ENCODE assay signal across 8 mouse cellular contexts in the genomic region with DNA sequence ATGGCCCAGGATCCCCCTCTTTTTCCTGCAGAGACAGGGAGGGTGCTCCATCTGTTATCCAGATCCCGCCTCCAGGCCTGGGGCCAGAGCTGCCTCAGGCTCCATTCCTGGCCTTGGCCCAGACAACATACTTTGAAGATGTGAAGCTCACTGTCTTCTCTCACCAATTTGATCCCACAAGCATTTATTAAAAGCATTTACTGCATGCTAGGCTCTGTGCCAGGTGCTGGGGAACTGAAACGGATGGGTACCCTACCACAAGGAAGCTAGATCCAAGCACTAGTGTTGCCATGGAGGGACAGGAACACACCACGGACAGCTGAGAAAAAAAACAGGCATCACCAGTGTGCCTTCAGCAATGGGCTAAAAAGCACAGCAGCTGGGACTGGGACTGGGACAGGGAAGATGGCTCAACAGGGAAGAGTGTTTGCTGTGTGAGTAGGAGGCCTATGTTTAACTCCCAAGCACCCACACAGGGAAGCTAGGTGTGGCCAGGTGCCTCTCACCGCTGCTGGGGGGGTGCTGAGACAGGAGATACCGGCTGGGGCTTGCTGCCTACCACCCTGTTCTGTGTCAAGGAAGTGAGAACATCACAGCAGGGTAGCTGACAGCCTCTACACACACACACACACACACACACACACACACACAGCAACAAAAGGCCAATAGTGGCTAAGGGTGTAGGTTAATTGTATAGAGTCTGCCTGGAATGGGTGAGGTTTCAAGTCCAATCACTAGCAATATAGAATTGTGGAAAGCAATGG. TPM values are rescaled to one million over a fixed set of nuclear protein-coding genes. Genes with fewer than 3 reads are reported as not detected.
DNase-seq lines count a peak whose midpoint lies in the region; ATAC-seq and TF ChIP-seq lines count a peak whose summit lies in the region.

No protein-coding gene starts in this region.

- no peak overlapping the region for H3K9ac ChIP-seq in liver, embryonic 13.5 days
- no peak overlapping the region for H3K9ac ChIP-seq in liver, embryonic 11.5 days (ENCODE audit: low read depth, low read length)
- no peak overlapping the region for H3K9ac ChIP-seq in forebrain, embryonic 15.5 days (replicated peaks)
- no peak overlapping the region for H3K9ac ChIP-seq in hindbrain, embryonic 14.5 days
- no peak overlapping the region for H3K9ac ChIP-seq in liver, postnatal 0 days (replicated peaks)

- H3K4me2 ChIP-seq in liver, embryonic 13.5 days = no peak overlapping the region
- no peak overlapping the region for H3K4me2 ChIP-seq in liver, embryonic 11.5 days
- H3K4me2 ChIP-seq in forebrain, embryonic 15.5 days (replicated peaks) = no peak overlapping the region
- no peak overlapping the region; the same call in 1 of the 2 replicates for H3K4me2 ChIP-seq in hindbrain, embryonic 14.5 days (replicated peaks)
- H3K4me2 ChIP-seq in liver, postnatal 0 days (ENCODE audit: low read depth, low read length) = no peak overlapping the region

- no peaks in the 10 kb centered on the region for H3K9me3 ChIP-seq in liver, embryonic 13.5 days (replicated peaks)
- H3K9me3 ChIP-seq in liver, embryonic 11.5 days (ENCODE audit: control insufficient read depth, low read length) = no peaks in the 10 kb centered on the region
- no peaks in the 10 kb centered on the region for H3K9me3 ChIP-seq in forebrain, embryonic 15.5 days
- H3K9me3 ChIP-seq in hindbrain, embryonic 14.5 days (ENCODE audit: control insufficient read depth, low read length) = no peaks in the 10 kb centered on the region
- H3K9me3 ChIP-seq in liver, postnatal 0 days (ENCODE audit: low read length) = no peaks in the 10 kb centered on the region

- TF ChIP-seq EP300 in liver, postnatal 0 days (IDR thresholded peaks at IDR 0.05; ENCODE audit: low read depth) = no peak

- H3K4me3 ChIP-seq in liver, embryonic 13.5 days (replicated peaks) = no peak overlapping the region
- no peak overlapping the region for H3K4me3 ChIP-seq in liver, embryonic 11.5 days (ENCODE audit: low read depth, low read length)
- H3K4me3 ChIP-seq in brown adipose tissue, adult 24 weeks (ENCODE audit: insufficient read depth, low read depth, low read length) = no peak overlapping the region
- no peak overlapping the region for H3K4me3 ChIP-seq in forebrain, embryonic 15.5 days
- H3K4me3 ChIP-seq in hindbrain, embryonic 14.5 days (replicated peaks; ENCODE audit: low read length) = no peak overlapping the region
- no peak overlapping the region for H3K4me3 ChIP-seq in liver, postnatal 0 days (ENCODE audit: low read depth, low read length)

- intact Hi-C loops in left cerebral cortex, postnatal 14 days (cut with DNase I) = no loop called here

- peaks cover 38% of the 10 kb centered on the region for H3K4me1 ChIP-seq in liver, embryonic 13.5 days (replicated peaks)
- H3K4me1 ChIP-seq in liver, embryonic 11.5 days (replicated peaks; ENCODE audit: control insufficient read depth, insufficient read depth, low read length) = peaks cover 5% of the 10 kb centered on the region; the same call in 1 of the 2 replicates
- peaks cover 37% of the 10 kb centered on the region for H3K4me1 ChIP-seq in brown adipose tissue, adult 24 weeks (ENCODE audit: control insufficient read depth, insufficient read depth, insufficient read length, low read length)
- H3K4me1 ChIP-seq in forebrain, embryonic 15.5 days = peaks cover 79% of the 10 kb centered on the region
- peaks cover 38% of the 10 kb centered on the region for H3K4me1 ChIP-seq in hindbrain, embryonic 14.5 days (replicated peaks; ENCODE audit: control insufficient read depth, insufficient read depth, low read length)
- H3K4me1 ChIP-seq in liver, postnatal 0 days (ENCODE audit: insufficient read depth) = peaks cover 4% of the 10 kb centered on the region; the same call in 1 of the 2 replicates

- peak; percentile 26; the same call in 1 of the 2 replicates for ATAC-seq in liver, embryonic 13.5 days (ENCODE audit: low read depth)
- no peak for ATAC-seq in liver, embryonic 11.5 days (replicated peaks; ENCODE audit: low FRiP score)
- peak; percentile 62 for ATAC-seq in forebrain, embryonic 15.5 days (replicated peaks)
- peak; percentile 68; the same call in 1 of the 2 replicates for ATAC-seq in hindbrain, embryonic 14.5 days (ENCODE audit: low FRiP score)
- no peak for ATAC-seq in liver, postnatal 0 days

- peaks cover 47% of the 10 kb centered on the region for H3K36me3 ChIP-seq in liver, embryonic 13.5 days
- peaks cover 6% of the 10 kb centered on the region; the same call in 1 of the 2 replicates for H3K36me3 ChIP-seq in liver, embryonic 11.5 days (ENCODE audit: control insufficient read depth, insufficient read depth, low read length)
- H3K36me3 ChIP-seq in forebrain, embryonic 15.5 days = peaks cover 5% of the 10 kb centered on the region; the same call in 1 of the 2 replicates
- peaks cover 14% of the 10 kb centered on the region; the same call in 1 of the 2 replicates for H3K36me3 ChIP-seq in hindbrain, embryonic 14.5 days (replicated peaks; ENCODE audit: control insufficient read depth, insufficient read depth)
- H3K36me3 ChIP-seq in liver, postnatal 0 days (replicated peaks; ENCODE audit: insufficient read depth, low read length) = peaks cover 11% of the 10 kb centered on the region

- H3K27ac ChIP-seq in liver, embryonic 13.5 days = no peak overlapping the region; the same call in 1 of the 2 replicates
- no peak overlapping the region for H3K27ac ChIP-seq in liver, embryonic 11.5 days (ENCODE audit: low read depth, low read length)
- peak overlapping the region; percentile 15 for H3K27ac ChIP-seq in brown adipose tissue, adult 24 weeks (replicated peaks; ENCODE audit: low read depth, low read length)
- H3K27ac ChIP-seq in forebrain, embryonic 15.5 days (replicated peaks) = peak overlapping the region; percentile 74
- peak overlapping the region; percentile 72 for H3K27ac ChIP-seq in hindbrain, embryonic 14.5 days
- H3K27ac ChIP-seq in liver, postnatal 0 days (ENCODE audit: low read depth) = no peak overlapping the region

- TF ChIP-seq CTCF in liver, postnatal 0 days (IDR thresholded peaks at IDR 0.05; ENCODE audit: low read depth) = no peak

- DNase-seq in liver, embryonic 13.5 days = no peak
- DNase-seq in liver, embryonic 11.5 days (ENCODE audit: low spot score) = no peak
- peak; percentile 62 for DNase-seq in hindbrain, embryonic 14.5 days (ENCODE audit: low spot score)
- DNase-seq in left cerebral cortex, postnatal 14 days (ENCODE audit: low spot score in 2 of 2) = peak; percentile 57 to 64
- peak; percentile 56 for DNase-seq in right cerebral cortex, adult 18-20 months
- no peak for DNase-seq in liver, postnatal 0 days

- WGBS in liver, embryonic 13.5 days (ENCODE audit: insufficient replicate concordance) = 67% methylated on average over 5 of the region's 5 CpGs
- WGBS in liver, embryonic 11.5 days = 65% methylated on average over 5 of the region's 5 CpGs
- 20% methylated on average over 5 of the region's 5 CpGs for WGBS in forebrain, embryonic 15.5 days
- 38% methylated on average over 5 of the region's 5 CpGs for WGBS in hindbrain, embryonic 14.5 days
- 64% methylated on average over 5 of the region's 5 CpGs for WGBS in liver, postnatal 0 days (ENCODE audit: insufficient replicate concordance)

- no peaks in the 10 kb centered on the region for H3K27me3 ChIP-seq in liver, embryonic 13.5 days
- no peaks in the 10 kb centered on the region for H3K27me3 ChIP-seq in liver, embryonic 11.5 days (replicated peaks; ENCODE audit: control insufficient read depth, insufficient read depth, low read length)
- H3K27me3 ChIP-seq in forebrain, embryonic 15.5 days = no peaks in the 10 kb centered on the region
- no peaks in the 10 kb centered on the region for H3K27me3 ChIP-seq in hindbrain, embryonic 14.5 days (ENCODE audit: control insufficient read depth, insufficient read depth, low read length)
- H3K27me3 ChIP-seq in liver, postnatal 0 days (ENCODE audit: insufficient read depth, low read length) = no peaks in the 10 kb centered on the region

RNA-seq across cellular contexts. Expression of a gene that starts 30.7 kb away (rescaled TPM):
- polyA plus RNA-seq in liver, embryonic 13.5 days (2015; fragmentation: Nextera tagmentation; extraction: Ambion mirVana) = 10.4 and 13.3 TPM in 2 replicates
- 22.0 and 22.8 TPM in 2 replicates for polyA plus RNA-seq in liver, embryonic 11.5 days (2014; fragmentation: Nextera tagmentation; extraction: Ambion mirVana)
- polyA plus RNA-seq in brown adipose tissue, adult 24 weeks (2012; ENCODE audit: insufficient read depth, insufficient read length, missing spikeins) = 5.0 and 7.0 TPM in 2 replicates
- 71.3 and 73.7 TPM in 2 replicates for polyA plus RNA-seq in forebrain, embryonic 15.5 days (2015; fragmentation: Nextera tagmentation; extraction: Ambion mirVana)
- 43.6 and 52.2 TPM in 2 replicates for polyA plus RNA-seq in hindbrain, embryonic 14.5 days (2014; fragmentation: Nextera tagmentation; extraction: Ambion mirVana)
- 100 to 1,000 TPM; 106 to 114 TPM for total RNA-seq in left cerebral cortex, postnatal 14 days (2021)
- polyA plus RNA-seq in liver, postnatal 0 days (2015; fragmentation: Nextera tagmentation; extraction: Ambion mirVana) = 7.9 and 8.5 TPM in 2 replicates

Comparison
In these comparisons a context has a peak if more than half of its experiments do, and no peak if none do; other contexts are left out.
1. ATAC-seq: peak in liver, embryonic 13.5 days (single experiment), forebrain, embryonic 15.5 days (single experiment) and hindbrain, embryonic 14.5 days (single experiment); none in liver, embryonic 11.5 days (single experiment) and liver, postnatal 0 days (single experiment).
2. DNase-seq: peak in hindbrain, embryonic 14.5 days (single experiment), left cerebral cortex, postnatal 14 days (2 of 2) and right cerebral cortex, adult 18-20 months (single experiment); none in liver, embryonic 13.5 days (single experiment), liver, embryonic 11.5 days (single experiment) and liver, postnatal 0 days (single experiment).
3. H3K27ac ChIP-seq: peak in brown adipose tissue, adult 24 weeks (single experiment), forebrain, embryonic 15.5 days (single experiment) and hindbrain, embryonic 14.5 days (single experiment); none in liver, embryonic 13.5 days (single experiment), liver, embryonic 11.5 days (single experiment) and liver, postnatal 0 days (single experiment).